Mouse (Mus musculus): ENCODE results near the gene Cic.

DNA sequence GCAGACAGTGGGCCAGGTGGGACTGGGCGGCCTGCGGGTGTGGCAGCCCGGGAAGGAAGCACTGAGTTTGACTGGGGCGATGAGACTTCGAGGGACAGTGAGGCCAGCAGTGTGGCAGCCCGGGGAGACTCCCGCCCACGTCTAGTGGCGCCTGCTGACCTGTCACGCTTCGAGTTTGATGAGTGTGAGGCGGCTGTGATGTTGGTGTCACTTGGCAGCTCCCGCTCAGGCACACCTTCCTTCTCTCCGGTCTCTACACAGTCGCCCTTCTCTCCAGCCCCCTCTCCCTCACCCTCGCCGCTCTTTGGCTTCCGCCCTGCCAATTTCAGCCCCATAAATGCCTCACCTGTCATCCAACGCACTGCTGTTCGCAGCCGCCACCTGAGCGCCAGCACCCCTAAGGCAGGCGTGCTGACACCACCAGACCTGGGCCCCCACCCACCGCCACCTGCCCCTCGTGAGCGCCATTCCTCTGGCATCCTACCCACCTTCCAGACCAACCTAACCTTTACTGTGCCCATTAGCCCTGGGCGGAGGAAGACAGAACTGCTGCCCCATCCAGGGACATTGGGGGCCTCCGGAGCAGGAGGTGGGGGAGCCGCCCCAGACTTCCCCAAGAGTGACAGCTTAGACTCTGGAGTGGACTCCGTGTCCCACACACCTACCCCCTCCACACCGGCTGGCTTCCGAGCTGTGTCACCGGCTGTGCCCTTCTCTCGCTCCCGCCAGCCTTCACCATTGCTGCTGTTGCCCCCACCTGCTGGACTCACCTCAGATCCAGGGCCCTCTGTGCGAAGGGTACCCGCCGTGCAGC lies 5.1 kb downstream of the Cic start:
- no peak for TF ChIP-seq POLR2A (IDR thresholded peaks at IDR 0.05; ENCODE audit: insufficient read depth, low read depth, low read length)
- no peak for TF ChIP-seq EP300 (IDR thresholded peaks at IDR 0.05; ENCODE audit: insufficient read depth, low read depth, low read length)
- TF ChIP-seq CTCF (IDR thresholded peaks at IDR 0.05) = no peak

All from heart, adult 2 months (tissue).